Mouse (Mus musculus): ENCODE data around the gene Myzap.
"Not testable (repeated sequence)": the region's sequence is repeated elsewhere in the genome, so short reads cannot be mapped to it uniquely, and the experiment has no call there.

Gene Myzap

DNA sequence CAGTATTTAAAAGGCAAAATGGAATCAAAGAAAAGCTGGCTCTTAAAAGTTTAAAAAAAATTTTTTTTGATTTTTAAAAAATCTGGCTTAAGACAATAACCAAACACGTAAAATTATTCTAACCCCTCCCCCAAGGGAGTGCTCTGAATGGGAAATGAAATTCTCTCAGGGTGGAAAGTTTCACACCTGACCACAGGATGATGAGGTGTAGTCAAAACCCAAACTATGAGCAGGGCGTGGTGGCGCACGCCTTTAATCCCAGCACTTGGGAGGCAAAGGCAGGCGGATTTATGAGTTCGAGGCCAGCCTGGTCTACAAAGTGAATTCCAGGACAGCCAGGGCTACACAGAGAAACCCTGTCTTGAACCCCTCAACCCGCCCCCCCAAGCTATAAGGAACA lies 108.3 kb downstream of the Myzap start:
- DNase-seq (ENCODE audit: low spot score) = not testable (repeated sequence)

GRCm38 (mm10) chr9:71480305-71480704 lies 111.9 kb downstream of the Myzap start:
- no peak for DNase-seq (ENCODE audit: low spot score)

DNA sequence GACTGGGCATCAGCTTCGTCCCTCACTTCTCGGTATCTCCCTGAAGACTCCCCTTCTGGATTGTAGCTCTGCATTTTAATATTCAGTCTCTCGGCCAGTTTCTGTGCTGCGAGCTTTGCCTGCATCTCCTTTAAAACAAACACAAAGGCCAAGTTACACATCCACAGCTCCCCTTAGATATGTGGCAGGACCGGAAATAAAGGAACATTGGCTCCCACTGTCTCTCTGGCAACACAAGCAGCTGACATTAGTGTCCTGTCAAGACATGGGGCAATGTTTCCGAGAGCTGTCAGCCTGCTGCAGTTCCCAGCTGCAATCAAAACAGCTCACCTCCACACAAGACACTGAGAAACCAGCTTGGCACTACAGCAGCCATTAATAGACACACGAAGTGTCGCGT lies 112.7 kb downstream of the Myzap start:
- DNase-seq (ENCODE audit: low spot score) = no peak

DNA sequence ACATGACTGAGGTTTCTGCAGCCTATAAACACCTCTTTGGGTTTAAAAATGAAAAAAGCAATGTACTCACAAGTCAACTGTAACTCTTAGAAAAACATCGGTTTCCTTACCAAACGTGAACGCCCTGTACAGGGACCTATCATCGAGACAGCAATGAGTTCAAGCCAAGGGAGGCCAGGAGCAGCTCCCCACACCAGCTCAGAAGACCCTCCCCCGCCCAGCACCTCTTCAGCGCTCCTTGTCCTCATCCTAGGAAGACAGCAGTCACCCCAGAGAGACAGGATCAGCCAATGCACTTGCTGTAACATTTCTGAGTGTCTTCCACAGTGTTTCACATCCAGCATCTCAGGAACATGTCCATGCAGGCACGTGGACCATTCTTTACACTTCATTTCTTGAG lies 113.6 kb downstream of the Myzap start:
- DNase-seq (ENCODE audit: low spot score) = no peak

- no peak for DNase-seq (ENCODE audit: low spot score)
Observed at GRCm38 (mm10) chr9:71476601-71477000, 115.6 kb downstream of the Myzap start.

DNA sequence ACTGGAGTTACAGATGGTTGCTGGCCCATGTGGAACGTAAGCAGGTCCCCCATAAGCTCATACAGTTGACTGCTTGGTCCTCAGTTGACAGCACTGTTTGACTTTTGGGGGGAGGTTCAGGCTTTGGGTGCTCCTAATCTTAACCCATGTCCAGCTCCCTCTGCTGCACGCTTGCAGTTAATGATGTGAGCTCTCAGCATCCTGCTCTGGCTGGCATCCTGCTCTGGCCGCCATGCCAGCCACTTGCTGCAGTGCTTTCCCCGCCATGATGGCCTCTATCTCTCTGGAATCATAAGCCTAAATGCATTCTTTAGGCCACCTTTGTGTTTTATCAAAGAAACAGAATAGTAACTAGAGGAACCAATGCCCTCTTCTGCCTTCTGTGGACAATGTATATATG lies 116.6 kb downstream of the Myzap start:
- DNase-seq (ENCODE audit: low spot score) = no peak

DNA sequence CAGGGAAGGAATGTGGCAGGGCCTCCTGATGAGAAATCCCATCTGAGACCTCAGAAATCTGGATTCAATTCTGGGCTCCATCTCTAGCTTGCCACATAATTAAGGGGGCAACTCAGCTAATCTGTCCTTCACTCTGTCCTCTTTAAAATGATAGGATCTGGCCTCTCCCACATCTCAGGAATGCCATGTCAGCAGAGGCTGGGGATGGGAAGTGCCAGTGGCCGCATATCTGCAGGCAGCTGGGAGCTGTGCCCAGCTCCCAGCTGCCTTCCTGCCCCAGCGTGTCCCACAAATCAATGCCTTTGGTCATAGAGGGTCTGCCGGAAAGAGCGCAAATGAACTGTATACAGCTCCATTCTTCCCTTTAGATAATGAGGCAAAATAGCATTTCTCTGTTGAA lies 124.7 kb downstream of the Myzap start:
- no peak for DNase-seq (ENCODE audit: low spot score)

DNA sequence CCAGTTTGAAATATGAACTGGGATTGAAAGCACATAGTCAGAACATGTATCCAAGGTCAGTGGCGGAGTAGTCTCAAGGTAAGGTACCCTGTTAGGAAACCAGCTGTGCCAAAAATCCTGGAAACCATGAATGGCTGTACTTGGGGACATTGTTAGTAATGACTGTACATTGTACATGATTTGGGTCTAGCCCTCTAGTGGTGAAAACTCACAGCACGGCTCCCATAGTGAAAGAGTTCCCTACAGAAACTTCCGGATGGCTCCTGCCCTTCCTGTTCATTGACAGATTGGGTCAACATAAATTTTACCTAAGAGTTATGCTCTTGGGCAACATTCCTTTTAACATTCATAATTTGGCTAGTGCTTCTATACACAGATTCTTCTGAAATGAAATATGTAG lies 126.0 kb downstream of the Myzap start:
- DNase-seq (ENCODE audit: low spot score) = no peak

- DNase-seq (ENCODE audit: low spot score) = no peak
Observed at GRCm38 (mm10) chr9:71463072-71463667, 129.0 kb downstream of the Myzap start.

DNA sequence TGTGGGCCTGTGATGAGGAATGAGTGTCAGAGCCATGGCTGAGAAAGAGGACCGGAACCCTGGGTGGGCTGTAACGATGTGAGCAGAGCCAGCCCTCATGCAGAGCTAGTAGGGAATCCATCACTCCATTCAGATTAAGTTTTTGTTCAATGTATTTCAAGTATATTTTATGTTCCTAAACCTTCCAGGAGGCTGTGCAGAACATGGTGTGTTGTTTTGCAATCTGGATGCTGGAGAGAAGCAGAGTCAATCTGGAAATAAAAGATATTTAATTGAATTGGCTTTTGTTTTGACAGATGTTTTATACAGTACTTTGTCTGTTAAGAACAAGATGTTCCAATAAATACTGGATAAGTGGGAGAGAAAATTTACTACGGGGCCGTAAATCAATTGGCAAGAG lies 135.4 kb downstream of the Myzap start:
- no peak for DNase-seq (ENCODE audit: low spot score)
